Mouse (Mus musculus) cortical plate, adult 2 months (tissue): ENCODE results near the gene Aldh1l1.

ENCODE experiments used
- CTCF ChIP-seq: fragments of 200-500 bp; IDR thresholded peaks from 2 replicates; pipeline ENCODE4 v1.5.1; 2011; ENCODE audit warnings: mild to moderate bottlenecking, control low read depth, low read length; ENCODE audit not compliant: insufficient read depth; ENCODE audit errors: extremely low read depth
- POLR2A ChIP-seq: fragments of 200-500 bp; IDR thresholded peaks from 2 replicates; pipeline ENCODE4 v1.6.1; 2011; ENCODE audit warnings: mild to moderate bottlenecking, low read length, control low read depth; ENCODE audit not compliant: insufficient read depth; ENCODE audit errors: extremely low read depth

DNA sequence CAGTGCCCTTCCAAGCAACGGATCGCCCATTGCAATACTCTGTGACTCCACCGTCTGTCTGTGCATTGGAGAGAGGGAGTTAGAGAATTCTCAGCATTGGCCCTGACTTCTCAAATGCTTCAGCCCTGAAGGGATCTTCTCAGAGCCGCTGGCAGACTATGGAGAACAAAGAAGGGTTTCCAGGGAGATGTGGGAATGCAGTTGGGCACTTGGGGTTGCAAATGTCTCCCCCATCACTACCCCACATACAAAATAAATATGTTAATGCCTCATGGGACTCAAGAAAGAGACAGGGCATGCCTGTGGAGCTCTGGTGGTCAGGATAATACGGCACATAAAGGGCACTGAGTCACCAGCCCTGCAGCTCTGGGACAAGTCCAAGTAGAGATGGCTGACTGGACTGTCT is 55.1 kb downstream of the Aldh1l1 start:
- TF ChIP-seq POLR2A: no peak
- TF ChIP-seq CTCF: no peak
